In the genomic region with DNA sequence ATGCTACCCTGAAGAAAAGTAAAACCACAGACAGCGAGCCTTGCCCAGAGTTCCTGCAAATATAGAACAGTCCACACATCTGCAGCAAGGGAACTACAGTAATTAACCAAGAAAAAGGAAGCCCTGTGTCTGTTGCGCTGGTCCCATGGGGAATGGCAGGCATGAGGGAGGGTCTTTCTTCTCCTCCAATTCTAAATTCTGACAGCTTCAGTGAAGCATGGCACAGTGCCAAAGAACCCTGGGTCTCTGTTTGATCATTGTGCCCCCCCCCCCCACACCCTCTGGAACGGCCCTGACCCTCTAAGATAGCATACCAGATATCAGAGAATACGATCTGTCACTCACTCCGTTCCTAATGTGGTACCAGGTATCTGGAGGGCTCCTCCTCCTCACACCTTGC, we compare ENCODE assay signal across 16 mouse cellular contexts. TPM values are rescaled to one million over a fixed set of nuclear protein-coding genes. Genes with fewer than 3 reads are reported as not detected.
DNase-seq lines count a peak whose midpoint lies in the region; ATAC-seq and TF ChIP-seq lines count a peak whose summit lies in the region.
"Had no signal": no experiment of that assay in that cellular context is flagged by ENCODE, and none has a peak within 500 bp of the region (broad histone marks: within the 10 kb centered on the region; RNA-seq: fewer than 3 reads in every experiment).

No protein-coding gene starts in this region.

- H3K4me2 ChIP-seq in limb, embryonic 13.5 days (replicated peaks), result 0 out of 2 replicates have a peak overlapping the region, but pooled peaks have one; percentile 12
- H3K4me2 ChIP-seq in stomach, embryonic 16.5 days (ENCODE audit: low read depth, low read length), result 0 out of 2 replicates have a peak overlapping the region, but pooled peaks have one; percentile 10
- H3K4me2 ChIP-seq in intestine, postnatal 0 days (replicated peaks; ENCODE audit: low read depth), result no peak overlapping the region
- H3K4me2 ChIP-seq: midbrain, embryonic 12.5 days had no signal

- 33% methylated on average over 5 of the region's 5 CpGs for WGBS in limb, embryonic 13.5 days
- 55% methylated on average over 5 of the region's 5 CpGs for WGBS in limb, embryonic 10.5 days
- WGBS in stomach, embryonic 16.5 days, result 51% methylated on average over 5 of the region's 5 CpGs
- 54% methylated on average over 5 of the region's 5 CpGs for WGBS in intestine, postnatal 0 days

- peaks cover 9% of the 10 kb centered on the region; the same call in 1 of the 2 replicates for H3K27me3 ChIP-seq in erythroblast, embryonic 14.5 days (ENCODE audit: control insufficient read depth)
- H3K27me3 ChIP-seq in limb, embryonic 13.5 days, result peaks cover 21% of the 10 kb centered on the region
- H3K27me3 ChIP-seq in limb, embryonic 10.5 days (ENCODE audit: low read depth, poor library complexity, severe bottlenecking), result peaks cover 39% of the 10 kb centered on the region
- H3K27me3 ChIP-seq in stomach, embryonic 16.5 days (ENCODE audit: control insufficient read depth, insufficient read depth, low read length), result peaks cover 11% of the 10 kb centered on the region
- no peaks in the 10 kb centered on the region for H3K27me3 ChIP-seq in intestine, postnatal 0 days (replicated peaks; ENCODE audit: control insufficient read depth, insufficient read depth, low read length)

- no peak for ATAC-seq in erythroblast, adult 5-6 weeks (replicated peaks; ENCODE audit: low FRiP score, poor library complexity, severe bottlenecking)
- ATAC-seq in limb, embryonic 13.5 days (ENCODE audit: low FRiP score, low read depth), result no peak
- no peak for ATAC-seq in stomach, embryonic 16.5 days (ENCODE audit: insufficient read depth, low FRiP score)
- no peak for ATAC-seq in intestine, postnatal 0 days
- ATAC-seq: intestine, embryonic 16.5 days had no signal

- TF ChIP-seq CTCF in intestine, postnatal 0 days (IDR thresholded peaks at IDR 0.05; ENCODE audit: low read depth), result no peak

- no peaks in the 10 kb centered on the region; the same call in 1 of the 2 replicates for H3K9me3 ChIP-seq in erythroblast, embryonic 14.5 days (ENCODE audit: control insufficient read depth, low read length)
- H3K9me3 ChIP-seq in limb, embryonic 13.5 days, result no peaks in the 10 kb centered on the region
- no peaks in the 10 kb centered on the region for H3K9me3 ChIP-seq in limb, embryonic 10.5 days (replicated peaks)
- no peaks in the 10 kb centered on the region for H3K9me3 ChIP-seq in stomach, embryonic 16.5 days (replicated peaks; ENCODE audit: control insufficient read depth, low read length)
- no peaks in the 10 kb centered on the region for H3K9me3 ChIP-seq in intestine, postnatal 0 days (ENCODE audit: control insufficient read depth)
- H3K9me3 ChIP-seq: midbrain, embryonic 12.5 days had no signal

- H3K4me1 ChIP-seq in erythroblast, embryonic 14.5 days (ENCODE audit: control insufficient read depth), result peaks cover 79% of the 10 kb centered on the region
- H3K4me1 ChIP-seq in limb, embryonic 13.5 days, result peaks cover 65% of the 10 kb centered on the region
- peaks cover 69% of the 10 kb centered on the region for H3K4me1 ChIP-seq in limb, embryonic 10.5 days
- H3K4me1 ChIP-seq in stomach, embryonic 16.5 days (ENCODE audit: control insufficient read depth, insufficient read depth, low read length), result peaks cover 13% of the 10 kb centered on the region
- H3K4me1 ChIP-seq in intestine, postnatal 0 days (replicated peaks; ENCODE audit: control insufficient read depth, insufficient read depth, low read length), result peaks cover 5% of the 10 kb centered on the region; the same call in 1 of the 2 replicates

- DNase-seq in limb, embryonic 10.5 days (ENCODE audit: low spot score), result no peak
- DNase-seq in thymus, postnatal 4 days, result peak; percentile 37
- DNase-seq in thymus, postnatal 25 days, result no peak
- DNase-seq: heart, adult 18-20 months had no signal

- peak overlapping the region; percentile 74 for H3K4me3 ChIP-seq in erythroblast, embryonic 14.5 days (replicated peaks)
- H3K4me3 ChIP-seq in limb, embryonic 13.5 days, result no peak overlapping the region
- H3K4me3 ChIP-seq in limb, embryonic 10.5 days, result no peak overlapping the region
- H3K4me3 ChIP-seq in stomach, embryonic 16.5 days (replicated peaks; ENCODE audit: low read length), result no peak overlapping the region
- no peak overlapping the region for H3K4me3 ChIP-seq in intestine, postnatal 0 days (ENCODE audit: low read depth, low read length)
- H3K4me3 ChIP-seq: midbrain, embryonic 12.5 days had no signal

- H3K9ac ChIP-seq in limb, embryonic 13.5 days, result no peak overlapping the region
- no peak overlapping the region for H3K9ac ChIP-seq in stomach, embryonic 16.5 days (ENCODE audit: low read length)
- no peak overlapping the region for H3K9ac ChIP-seq in intestine, postnatal 0 days (ENCODE audit: low read depth, low read length)
- H3K9ac ChIP-seq: midbrain, embryonic 12.5 days had no signal

- no peak overlapping the region for H3K27ac ChIP-seq in limb, embryonic 13.5 days
- no peak overlapping the region for H3K27ac ChIP-seq in limb, embryonic 10.5 days
- H3K27ac ChIP-seq in stomach, embryonic 16.5 days (ENCODE audit: low read length), result no peak overlapping the region
- H3K27ac ChIP-seq in intestine, postnatal 0 days (ENCODE audit: low read depth, low read length), result no peak overlapping the region
- H3K27ac ChIP-seq: midbrain, embryonic 12.5 days had no signal

- peaks cover 92% of the 10 kb centered on the region for H3K36me3 ChIP-seq in erythroblast, embryonic 14.5 days (ENCODE audit: control insufficient read depth)
- H3K36me3 ChIP-seq in limb, embryonic 13.5 days, result no peaks in the 10 kb centered on the region
- no peaks in the 10 kb centered on the region for H3K36me3 ChIP-seq in limb, embryonic 10.5 days
- no peaks in the 10 kb centered on the region for H3K36me3 ChIP-seq in stomach, embryonic 16.5 days (ENCODE audit: control insufficient read depth, insufficient read depth, low read length)
- peaks cover 4% of the 10 kb centered on the region; the same call in 1 of the 2 replicates for H3K36me3 ChIP-seq in intestine, postnatal 0 days (ENCODE audit: control insufficient read depth, insufficient read depth)
- H3K36me3 ChIP-seq: midbrain, embryonic 12.5 days had no signal

RNA-seq across cellular contexts. Expression of gene Rgcc, which starts 4.6 kb away (rescaled TPM):
- polyA plus RNA-seq in erythroblast, embryonic 14.5 days (2012), result 77.8 and 94.4 TPM in 2 replicates
- total RNA-seq in erythroblast, adult 5-6 weeks (2015; ENCODE audit: low replicate concordance), result 63.7 and 78.6 TPM in 2 replicates
- 55.2 and 86.4 TPM in 2 replicates for total RNA-seq in erythroblast, adult 5-6 weeks (2017; ENCODE audit: low replicate concordance)
- 58.6 and 58.7 TPM in 2 replicates for polyA plus RNA-seq in limb, embryonic 13.5 days (2015; fragmentation: Nextera tagmentation; extraction: Ambion mirVana)
- 9.5 and 14.8 TPM in 2 replicates for polyA plus RNA-seq in limb, embryonic 10.5 days (2016; fragmentation: Nextera tagmentation; extraction: Ambion mirVana)
- 56.3 and 57.8 TPM in 2 replicates for polyA plus RNA-seq in stomach, embryonic 16.5 days (2015; fragmentation: Nextera tagmentation; extraction: Ambion mirVana)
- 42.5 and 54.8 TPM in 2 replicates for polyA plus RNA-seq in intestine, postnatal 0 days (2015; fragmentation: Nextera tagmentation; extraction: Ambion mirVana)

RNA-seq across cellular contexts. Expression of gene Zfp957, which starts 49.7 kb away (rescaled TPM):
- 0.04 TPM in 1 of 2 replicates, not detected in the other for polyA plus RNA-seq in erythroblast, embryonic 14.5 days (2012)
- total RNA-seq in erythroblast, adult 5-6 weeks (2015; ENCODE audit: low replicate concordance), result not detected in 2 replicates
- not detected in 2 replicates for total RNA-seq in erythroblast, adult 5-6 weeks (2017; ENCODE audit: low replicate concordance)
- polyA plus RNA-seq in limb, embryonic 13.5 days (2015; fragmentation: Nextera tagmentation; extraction: Ambion mirVana), result not detected in 2 replicates
- not detected in 2 replicates for polyA plus RNA-seq in limb, embryonic 10.5 days (2016; fragmentation: Nextera tagmentation; extraction: Ambion mirVana)
- not detected in 2 replicates for polyA plus RNA-seq in stomach, embryonic 16.5 days (2015; fragmentation: Nextera tagmentation; extraction: Ambion mirVana)
- polyA plus RNA-seq in intestine, postnatal 0 days (2015; fragmentation: Nextera tagmentation; extraction: Ambion mirVana), result not detected in 2 replicates
- total RNA-seq: common myeloid progenitor, adult 5-6 weeks; ES-E14; heart, adult 18-20 months; left cerebral cortex, postnatal 25 days had no signal
- polyA plus RNA-seq: intestine, embryonic 16.5 days; large intestine, adult 2 months; midbrain, embryonic 12.5 days; small intestine, adult 2 months had no signal
